Mouse (Mus musculus): Measurements from ENCODE around the gene Wdr31.
A peak's percentile ranks its signal among the peaks of the same experiment; 100 is the strongest.

Gene Wdr31

DNA sequence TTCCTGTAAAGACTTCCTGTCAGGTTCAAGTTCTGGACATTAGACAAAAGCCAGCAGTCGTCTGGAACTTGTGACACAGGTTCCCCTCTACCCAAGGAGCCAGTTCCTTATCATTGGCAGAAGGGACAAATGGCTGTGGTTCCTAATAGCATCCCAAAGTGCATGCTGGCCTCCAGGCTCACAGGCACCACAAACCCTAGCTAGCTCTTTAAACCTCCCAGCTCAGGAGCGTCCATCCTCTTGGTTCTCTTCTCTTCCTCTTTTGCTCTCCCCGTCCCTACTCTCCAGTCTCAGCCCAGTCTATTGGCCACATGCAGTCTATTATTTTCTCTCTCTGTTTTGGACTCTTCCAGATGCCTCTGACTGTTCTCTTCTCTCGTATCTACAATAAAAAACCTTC, 30.9 kb downstream of the Wdr31 start:
- no peak for DNase-seq (ENCODE audit: low spot score in 2 of 2)

DNA sequence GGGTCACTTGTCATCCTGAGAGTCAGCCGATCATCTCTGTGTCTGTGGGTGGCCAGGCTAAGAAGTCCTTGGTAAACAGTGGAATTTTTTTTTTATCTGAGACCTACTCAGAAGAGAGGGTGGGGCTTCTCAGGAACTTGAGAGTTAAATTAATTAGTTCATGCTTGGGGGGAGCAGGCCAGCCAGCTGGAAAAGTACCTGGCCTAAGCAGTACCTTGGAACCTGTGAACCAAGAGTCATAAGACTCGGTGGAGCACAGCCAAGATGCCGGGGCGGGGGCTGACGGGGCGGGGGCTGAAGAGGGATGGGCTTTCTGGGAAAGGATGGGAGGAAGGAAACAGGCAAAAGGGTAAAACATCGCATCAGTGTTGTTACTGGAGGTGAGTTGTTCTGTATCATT, 32.8 kb downstream of the Wdr31 start:
- DNase-seq (ENCODE audit: low spot score in 2 of 2) = no peak

DNA sequence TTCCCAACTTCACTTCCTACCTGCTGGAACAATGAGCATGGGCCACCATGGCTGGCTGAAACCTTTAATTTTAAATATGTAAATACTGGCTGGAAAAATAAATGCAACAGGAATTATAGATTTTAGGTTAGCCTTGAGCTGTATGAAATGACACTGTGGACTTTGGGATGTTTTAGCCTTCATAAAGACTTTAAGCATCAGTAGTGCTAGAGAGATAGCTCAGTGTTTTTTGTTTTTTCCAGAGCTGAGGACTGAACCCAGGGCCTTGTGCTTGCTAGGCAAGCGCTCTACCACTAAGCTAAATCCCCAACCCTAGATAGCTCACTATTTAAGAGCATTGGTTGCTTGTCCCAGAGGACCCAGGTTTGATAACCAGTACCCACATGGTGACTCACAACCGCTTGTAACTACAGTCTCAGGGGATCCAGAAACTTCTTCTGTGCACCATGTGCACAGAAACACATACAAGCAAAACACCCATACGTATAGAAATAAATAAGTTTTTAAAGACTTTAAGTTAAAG, 33.4 kb downstream of the Wdr31 start:
- no peak for DNase-seq (ENCODE audit: low spot score in 2 of 2)

DNA sequence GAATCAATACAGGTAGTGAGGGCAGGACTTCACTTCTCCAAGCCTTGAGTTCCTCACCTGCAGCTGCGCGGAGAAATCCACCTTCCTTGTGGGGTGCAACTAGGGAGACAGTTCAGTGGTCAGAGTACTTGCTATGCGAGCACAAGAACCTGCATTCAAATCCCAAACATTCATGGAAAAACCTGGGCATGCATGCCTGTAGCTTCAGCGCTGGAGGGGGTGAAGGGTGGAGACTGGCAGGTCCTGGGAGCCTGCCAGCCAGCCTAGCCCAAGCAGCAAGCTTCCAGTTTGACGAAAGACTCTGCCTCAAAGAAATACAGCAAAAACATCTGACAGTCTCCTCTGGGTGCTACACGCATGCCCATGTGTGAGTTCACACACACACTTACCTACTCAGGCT, 35.6 kb downstream of the Wdr31 start, which contains the start of gene Rnf183:
Gene Rnf183 (minus strand): TSS at position 172 of the 400 bp plus-strand sequence.
- DNase-seq (ENCODE audit: low spot score in 2 of 2) = no peak

DNA sequence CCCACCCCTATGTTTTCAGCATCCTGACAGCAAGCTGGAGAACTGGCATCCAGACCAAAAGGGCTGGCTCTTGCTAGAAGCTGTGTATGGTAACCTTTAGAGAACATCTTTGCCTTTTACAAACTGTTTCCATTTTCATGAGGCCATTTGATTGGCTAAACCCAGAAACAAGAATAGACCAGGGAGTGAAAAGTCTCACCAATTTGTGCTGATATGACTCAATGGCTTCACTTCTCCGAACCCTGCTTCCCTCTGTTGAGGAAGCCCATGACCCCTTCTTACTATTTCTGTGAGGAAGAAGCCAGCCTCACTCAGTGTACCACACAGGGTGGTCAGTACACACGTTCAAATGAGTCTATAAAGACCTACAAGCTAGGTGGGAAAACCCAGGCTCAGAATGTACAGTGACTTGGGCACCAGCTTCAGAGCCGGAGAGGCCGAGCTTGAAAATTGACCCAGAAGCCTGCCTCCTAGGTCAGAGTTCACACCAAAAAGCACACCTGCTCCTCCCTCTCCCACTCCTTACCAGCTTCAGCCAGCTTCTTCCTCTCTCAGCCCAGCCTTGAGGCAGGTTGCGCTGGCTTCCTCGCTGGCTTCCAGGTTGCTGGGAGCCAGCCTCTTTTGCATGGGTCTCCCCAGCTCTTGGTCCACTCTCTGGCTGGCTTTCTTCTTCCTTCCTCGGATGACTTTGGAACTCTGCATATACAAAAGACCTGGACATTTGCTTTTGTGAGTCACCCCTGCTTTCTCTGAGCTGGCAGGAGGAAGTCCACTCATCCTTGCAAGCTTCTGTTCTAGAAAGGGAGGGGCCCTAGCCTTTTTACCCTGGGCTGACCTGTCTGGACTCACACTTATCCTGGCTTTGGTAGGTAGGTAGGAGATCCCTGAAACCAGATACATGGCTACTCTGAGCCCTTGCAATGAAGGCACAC, 36.5 kb downstream of the Wdr31 start:
- no peak for DNase-seq (ENCODE audit: low spot score in 2 of 2)

DNA sequence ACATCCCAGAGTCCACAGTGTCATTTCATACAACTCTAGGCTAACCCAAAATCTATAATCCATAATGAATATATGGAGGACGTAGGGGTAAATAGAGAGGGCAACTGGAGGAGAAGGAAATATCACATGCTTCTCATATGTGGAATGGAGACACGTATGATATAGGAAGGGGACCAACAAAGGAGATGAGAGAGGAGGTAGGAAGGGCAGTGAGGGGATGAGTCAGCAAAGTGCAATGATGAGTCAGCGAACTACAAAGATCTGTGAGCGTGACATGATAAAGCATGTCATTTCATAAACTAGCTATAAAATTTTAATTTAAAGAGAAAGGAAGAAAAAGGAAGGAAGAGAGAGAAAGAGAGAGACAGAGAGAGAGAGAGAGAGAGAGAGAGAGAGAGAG, 39.2 kb downstream of the Wdr31 start:
- no peak for DNase-seq (ENCODE audit: low spot score in 2 of 2)

DNA sequence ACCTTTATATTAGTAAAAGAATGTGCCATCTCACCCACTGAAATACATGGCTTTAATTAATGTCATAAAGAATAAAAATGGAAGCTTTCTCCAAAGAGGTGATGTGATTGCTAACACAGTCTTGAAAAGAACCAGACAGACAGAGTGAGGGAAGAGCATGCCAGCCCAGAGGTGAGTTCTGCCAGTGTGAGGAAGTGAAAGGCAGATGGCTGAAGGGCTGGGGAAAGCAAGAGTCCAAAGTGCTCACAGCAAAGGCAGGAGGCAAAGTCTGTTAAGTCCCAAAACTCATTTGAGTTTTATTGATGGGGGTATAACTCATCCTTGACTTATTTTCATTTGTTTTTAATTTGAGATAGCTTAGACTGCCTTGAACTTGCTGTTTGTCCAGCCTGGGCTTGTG, 40.0 kb downstream of the Wdr31 start:
- no peak for DNase-seq (ENCODE audit: low spot score in 2 of 2)

DNA sequence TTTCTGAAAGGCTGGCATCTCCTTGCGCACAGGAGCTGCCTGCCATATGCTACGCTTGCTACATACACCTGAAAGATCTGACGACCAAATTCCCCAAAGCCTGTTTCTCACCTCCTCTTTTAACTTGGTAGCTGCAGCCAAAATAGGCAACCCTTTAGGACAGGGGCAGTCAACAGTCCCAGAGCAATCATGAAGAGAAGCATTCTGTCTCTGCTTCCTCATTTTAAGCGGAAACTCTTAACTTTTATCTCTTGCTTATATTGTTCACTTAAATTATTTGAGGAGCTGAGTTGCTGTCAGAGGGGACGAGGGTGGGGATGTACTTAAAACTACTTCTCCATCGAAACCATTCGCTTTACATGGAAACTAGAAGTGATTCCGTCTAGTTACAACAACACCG, 41.1 kb downstream of the Wdr31 start:
- DNase-seq (ENCODE audit: low spot score in 2 of 2) = no peak

DNA sequence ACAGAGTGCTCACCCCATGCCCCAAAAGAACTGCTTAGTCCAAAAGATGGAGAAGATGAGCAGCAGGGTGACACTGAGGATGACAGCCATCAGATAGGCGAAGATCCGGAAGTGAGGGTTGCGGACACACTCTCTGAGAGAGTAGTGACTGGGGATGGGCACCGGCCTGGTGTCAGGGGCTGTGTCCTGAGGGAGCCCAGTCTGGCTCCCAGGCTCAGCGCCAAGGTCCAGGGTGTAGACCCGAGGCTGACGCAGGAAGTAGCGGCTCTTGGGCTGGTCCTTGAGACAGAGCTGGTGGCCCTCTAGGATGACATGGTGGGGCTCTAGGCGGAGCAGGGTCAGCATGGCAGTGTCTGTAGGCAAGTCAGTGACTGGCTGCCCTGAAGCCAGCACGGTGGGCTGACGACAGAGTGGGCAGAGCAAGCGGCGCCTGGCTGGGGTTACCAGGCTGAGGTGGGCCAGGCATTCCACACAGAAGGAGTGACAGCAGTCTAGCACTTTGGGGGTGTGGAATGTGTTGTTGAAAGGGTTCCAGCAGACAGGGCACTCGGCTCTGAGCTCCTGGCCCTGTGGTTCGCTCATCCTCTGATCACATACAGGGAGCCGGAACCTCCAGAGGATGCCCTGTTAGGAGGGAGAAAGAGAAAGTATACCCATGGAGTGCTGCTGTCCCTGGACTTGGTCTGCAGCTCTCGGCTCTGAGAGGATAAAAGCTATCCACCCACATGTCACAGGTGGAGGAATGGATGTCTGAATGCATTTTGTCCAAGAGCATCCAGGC, 42.5 kb downstream of the Wdr31 start:
- no peak for DNase-seq (ENCODE audit: low spot score in 2 of 2)

DNA sequence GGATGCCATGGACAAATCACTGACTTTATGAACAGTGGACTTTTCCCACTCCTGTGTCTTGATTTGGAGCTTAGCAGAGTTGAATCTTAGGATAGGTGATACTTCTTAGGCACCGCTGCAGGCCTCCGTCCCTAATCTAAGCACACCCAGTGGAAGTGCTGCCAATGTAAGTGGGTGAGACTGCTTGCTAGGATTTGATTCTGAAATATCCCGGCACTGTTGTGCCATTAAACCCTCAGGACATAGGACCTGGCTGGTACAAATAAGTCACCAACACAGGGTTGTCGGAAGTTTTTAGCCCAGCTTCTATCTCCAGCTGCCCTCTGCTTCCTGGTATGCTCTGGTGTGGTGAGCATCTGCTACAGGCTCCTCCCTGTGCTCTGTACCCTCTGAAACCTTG, 44.8 kb downstream of the Wdr31 start:
- DNase-seq (ENCODE audit: low spot score in 2 of 2) = no peak

DNA sequence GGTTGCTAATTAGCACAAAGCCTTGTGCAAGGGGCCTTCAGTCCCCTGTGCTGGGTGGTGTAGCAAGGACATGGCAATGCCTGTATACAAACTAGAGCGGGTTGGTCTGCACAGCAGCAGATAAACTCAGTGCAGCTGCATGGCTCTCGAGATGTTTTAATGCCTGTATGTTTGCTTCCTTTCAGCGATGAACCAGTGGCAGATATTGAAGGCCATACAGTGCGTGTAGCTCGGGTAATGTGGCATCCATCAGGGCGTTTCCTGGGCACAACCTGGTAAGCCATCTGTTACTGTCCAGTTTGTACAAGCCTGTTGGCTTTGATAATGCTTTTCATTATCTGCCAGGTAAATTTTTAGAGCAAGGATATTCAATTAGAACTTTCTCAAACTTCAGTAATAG, 51.6 kb downstream of the Wdr31 start:
- no peak for DNase-seq (ENCODE audit: low spot score in 2 of 2)

DNA sequence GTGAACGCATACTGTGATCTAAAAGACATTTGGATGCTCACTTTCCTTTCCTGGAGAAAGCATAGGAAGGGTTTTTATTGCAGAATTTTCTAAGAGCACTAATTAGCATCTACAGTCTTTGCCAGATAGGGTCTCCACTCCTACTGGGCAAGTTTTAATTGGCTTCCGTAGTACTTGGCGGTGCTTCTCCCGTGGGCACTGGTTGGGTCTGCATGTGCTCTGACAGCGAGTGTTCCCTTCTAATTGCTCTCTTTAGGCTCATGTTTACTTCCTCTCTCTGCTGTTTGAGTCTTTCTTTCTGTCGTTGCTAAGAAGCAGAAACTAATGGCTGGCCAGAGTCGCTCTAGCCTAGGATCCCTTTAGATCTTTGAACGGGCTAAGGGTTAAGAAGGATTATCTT, 52.2 kb downstream of the Wdr31 start:
- DNase-seq (ENCODE audit: low spot score in 2 of 2) = no peak

DNA sequence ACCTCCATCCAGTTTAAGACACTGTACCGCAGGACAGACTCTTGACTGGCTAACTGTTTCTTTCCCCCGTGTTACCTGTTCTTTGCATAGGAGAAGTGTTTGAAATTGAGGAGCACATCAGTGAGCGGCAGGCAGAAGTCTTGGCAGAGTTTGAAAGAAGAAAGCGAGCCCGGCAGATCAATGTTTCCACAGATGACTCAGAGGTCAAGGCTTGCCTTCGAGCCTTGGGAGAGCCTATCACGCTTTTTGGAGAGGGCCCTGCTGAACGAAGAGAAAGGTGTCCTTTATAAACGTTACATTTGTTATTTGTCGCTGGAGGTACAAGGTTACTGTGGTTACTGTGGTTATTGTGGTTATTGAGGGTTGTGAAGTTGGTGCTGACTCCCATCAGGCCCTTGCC, 59.1 kb downstream of the Wdr31 start:
- DNase-seq (ENCODE audit: low spot score in 2 of 2) = no peak

DNA sequence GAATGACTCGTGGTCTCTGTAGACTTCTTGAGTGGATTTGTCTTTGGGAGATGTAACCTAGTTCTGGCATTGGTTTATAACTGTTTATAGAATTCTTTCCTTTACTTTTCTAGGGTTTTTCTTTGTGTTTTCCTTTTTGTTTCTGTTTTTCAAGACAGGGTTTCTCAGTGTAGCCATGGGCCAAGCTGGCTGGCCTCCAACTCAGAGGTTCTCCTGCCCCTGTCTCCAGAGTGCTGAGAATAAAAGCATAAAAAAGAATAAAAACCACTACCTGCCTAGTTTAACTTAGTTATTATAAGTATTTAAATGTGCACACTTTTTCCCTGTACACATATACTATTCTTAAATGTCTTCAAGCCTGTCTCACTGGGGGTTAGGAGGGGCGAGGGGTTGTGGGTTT, 60.4 kb downstream of the Wdr31 start:
- DNase-seq (ENCODE audit: low spot score in 2 of 2) = no peak

DNA sequence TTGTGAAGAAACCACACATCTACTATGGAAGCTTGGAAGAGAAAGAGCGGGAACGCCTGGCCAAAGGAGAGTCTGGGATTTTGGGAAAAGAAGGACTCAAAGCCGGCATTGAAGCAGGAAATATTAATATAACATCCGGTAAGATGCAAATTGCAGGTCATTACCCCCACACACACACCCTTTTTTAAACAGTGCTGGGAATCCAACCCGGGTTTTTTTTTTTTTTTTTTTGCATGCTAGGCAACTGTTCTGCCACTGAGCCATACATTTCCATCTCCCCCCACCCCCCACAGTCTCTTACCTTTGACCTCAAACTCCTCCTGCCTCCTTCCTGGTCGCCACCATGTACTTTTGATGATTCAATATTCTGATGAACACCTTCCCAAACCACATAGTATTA, 61.1 kb downstream of the Wdr31 start:
- no peak for DNase-seq (ENCODE audit: low spot score in 2 of 2)

DNA sequence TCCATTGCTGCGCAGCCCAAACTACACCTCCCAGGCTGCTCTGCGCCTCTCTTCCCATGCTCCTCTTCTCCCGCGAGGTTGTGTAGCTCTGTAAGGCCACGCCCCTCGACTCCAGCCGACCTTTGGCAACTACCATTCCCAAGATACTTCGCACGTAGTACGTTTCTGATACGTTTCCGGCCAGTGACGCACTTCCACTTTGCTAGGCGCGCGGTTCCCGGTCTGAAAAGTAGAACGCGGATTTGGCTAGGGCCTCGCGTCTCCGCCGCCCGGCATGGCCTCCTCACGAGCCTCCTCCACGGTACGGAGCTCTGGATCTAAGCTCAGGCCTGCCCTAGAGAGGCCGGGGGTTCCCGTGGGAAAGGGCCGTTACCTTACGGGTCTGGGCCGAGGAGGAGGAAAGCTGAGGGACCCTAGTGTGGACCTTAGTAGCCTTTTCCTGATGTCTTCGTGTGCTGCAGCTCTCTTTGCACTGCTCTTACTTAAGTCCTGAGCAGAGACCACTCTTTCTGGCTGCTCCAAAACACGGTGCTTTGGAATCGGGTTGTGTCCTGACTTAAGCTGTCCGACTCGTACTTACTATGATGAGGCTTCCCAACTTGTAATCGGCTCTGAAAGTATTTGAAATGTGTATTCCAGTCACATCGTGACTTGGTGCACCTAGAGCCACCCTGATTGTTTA, 62.0 kb downstream of the Wdr31 start, which contains the start of the genes Cdc26 and Prpf4:
Gene Cdc26 (minus strand): TSS at position 42 of the 682 bp plus-strand sequence.
Gene Prpf4 (plus strand): TSS at position 197 of the 682 bp plus-strand sequence.
- peak; percentile 97 to 98 for DNase-seq (ENCODE audit: low spot score in 2 of 2)

DNA sequence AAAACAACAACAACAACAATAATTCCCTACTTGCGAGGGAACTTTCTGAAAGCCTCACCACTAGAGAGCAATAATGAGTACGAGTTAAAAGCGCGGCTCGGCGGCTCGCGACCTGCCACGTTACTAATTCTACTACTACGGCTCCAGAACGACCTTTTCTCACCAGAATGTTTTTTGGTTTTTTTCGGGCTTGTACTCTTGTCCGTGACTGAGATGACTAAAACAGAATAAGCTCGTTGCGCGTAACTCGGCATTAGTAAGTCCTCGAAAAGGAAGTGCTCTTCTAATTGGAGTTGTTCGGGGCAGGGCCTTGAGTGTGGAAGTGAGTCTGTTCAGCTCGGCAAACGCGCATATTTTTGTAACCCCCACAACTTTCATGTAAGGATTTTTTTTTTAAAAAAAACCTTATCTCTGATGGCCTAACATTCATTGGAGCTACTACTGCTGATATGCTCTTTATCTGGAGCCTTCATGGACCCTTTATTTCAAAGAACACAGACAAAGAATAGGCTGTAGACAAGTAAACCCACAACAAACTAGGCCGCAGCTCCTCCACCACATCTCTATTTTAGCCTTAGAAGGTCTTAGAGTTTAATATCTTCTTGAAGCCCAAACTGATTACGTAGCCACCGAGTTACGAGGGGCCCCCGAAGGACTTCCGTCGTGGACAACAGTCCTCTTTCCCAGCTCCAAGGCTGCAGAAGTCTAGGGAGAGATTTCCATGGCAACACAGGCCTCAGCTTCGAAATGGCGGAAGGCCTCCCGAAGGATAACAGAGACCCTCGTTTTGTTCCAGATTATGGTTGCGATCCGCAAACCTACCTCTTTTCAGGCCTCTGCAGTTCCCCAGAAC, 62.7 kb downstream of the Wdr31 start:
- peak in 1 of 2 experiments; percentile 39 for DNase-seq (ENCODE audit: low spot score in 2 of 2)

DNA sequence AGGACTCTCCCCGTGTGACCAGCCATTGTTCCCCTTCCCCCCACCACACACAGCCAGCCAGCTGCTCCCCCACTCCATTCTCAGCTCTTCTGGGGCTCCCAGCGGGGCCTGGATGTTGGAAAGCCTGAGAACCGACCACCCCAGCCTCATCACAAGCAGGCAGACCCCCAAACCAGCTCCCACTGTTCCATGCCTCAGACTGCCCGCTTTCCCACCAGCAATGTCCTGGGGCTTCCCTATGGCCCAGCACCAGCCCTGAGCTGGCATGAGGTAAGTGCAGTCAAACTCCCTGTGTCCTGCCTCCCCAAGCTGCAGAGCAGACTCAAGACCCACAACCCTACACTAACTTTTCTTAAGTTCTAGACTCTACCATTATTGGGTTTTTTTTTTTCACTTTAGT, 64.6 kb downstream of the Wdr31 start:
- no peak for DNase-seq (ENCODE audit: low spot score in 2 of 2)

DNA sequence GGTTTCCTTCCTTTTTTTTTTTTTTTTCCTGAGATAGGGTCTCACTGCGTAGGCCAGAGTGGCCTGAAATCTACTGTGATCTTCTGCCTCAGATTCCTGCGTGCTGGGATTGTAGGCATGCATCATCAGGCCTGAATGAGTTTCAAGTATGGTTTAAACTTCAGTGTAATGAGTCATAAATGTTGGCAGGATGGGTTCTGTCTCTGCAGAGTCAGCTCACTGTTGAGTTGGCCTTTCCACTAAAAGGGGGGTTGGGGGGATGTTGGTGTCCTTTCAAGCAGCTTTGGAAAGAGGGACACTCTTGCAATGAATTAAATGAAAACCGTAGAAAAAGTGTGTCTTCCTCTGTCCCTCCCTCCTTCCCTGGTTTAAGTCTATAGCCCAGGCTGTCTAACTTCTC, 71.7 kb downstream of the Wdr31 start:
- DNase-seq (ENCODE audit: low spot score in 2 of 2) = no peak
